Mouse (Mus musculus): ENCODE data around the gene Uba7.

Gene Uba7

DNA sequence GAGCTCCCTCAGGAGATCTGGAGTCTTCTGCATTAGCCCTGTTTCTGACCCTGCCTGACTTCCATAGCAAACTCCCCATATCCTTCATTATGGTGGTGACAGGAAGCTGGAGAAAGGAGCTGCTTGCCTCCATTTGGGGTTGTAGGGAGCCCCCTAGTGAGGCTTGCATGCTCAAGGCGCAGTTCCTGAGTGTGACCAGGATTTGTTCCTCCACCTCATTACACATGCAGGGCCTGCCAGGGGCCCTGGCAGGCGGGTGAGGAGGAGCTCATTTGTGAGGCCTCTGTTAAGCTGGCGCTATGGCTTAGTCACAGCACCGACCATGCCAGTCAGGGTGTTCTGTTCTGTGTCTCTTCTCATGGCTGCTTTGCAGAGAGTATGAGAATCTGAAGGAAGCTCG, 13.4 kb upstream of the Uba7 start:
- DNase-seq (ENCODE audit: low spot score in 2 of 2) = peak; percentile 59 to 69

DNA sequence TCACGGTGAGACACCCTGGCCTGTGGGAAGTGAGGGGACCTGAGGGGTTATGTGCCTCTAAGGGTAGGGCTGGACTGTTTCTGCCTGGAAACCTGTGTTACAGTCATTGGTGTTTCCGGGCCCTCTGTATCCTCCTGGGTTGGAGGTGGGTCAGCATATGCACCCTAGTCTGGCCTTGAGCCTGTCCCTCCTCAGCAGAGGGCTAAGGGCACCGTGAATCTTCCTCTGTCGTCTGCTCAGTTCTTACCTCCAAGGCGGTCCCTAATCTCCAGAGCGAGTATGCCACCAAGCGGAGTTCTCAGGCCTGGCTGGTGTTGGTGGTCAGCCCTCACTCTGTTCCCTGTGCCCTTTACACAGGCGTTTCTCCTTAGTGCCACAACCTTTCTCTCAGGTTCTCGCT, 12.4 kb upstream of the Uba7 start:
- DNase-seq (ENCODE audit: low spot score in 2 of 2) = no peak

DNA sequence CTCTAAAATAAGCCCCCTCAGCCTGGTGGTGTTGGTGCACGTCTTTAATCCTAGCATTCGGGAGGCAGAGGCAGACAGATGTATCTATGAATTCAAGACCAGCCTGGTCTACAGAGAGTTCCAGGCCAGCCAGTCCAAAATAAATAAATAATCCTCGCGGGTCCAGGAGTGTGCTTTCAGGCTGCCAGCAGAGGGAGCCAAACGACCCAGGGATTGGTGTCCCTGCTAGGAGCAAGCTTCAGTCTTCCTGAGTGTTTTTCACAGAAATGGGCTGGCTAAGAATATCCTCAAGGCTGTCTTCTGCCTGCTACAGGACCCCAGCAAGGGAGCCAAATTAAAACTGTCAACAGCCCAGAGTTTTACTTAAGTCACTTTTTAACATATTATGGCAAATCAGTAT, 11.6 kb upstream of the Uba7 start:
- peak in 1 of 2 experiments; percentile 58 for DNase-seq (ENCODE audit: low spot score in 2 of 2)

DNA sequence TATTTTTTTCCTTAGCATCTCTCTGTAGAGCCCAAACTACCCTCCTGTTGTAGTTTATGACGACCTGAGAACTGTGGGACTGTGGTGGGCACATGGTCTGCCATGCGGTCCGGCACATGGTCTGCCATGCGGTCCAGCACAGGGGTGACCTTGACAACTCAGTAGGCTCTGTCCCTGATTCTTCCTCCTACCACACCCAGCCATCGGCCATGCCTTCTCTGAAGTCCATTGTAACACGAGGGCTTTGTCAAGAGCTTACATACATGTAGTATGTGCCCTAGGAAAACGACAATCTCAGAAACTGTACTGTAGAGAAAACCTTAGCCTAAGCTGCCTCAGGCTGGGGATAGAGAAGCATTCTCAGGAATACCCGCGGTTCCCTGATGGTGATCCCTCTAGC, 10.6 kb upstream of the Uba7 start:
- no peak for DNase-seq (ENCODE audit: low spot score in 2 of 2)

DNA sequence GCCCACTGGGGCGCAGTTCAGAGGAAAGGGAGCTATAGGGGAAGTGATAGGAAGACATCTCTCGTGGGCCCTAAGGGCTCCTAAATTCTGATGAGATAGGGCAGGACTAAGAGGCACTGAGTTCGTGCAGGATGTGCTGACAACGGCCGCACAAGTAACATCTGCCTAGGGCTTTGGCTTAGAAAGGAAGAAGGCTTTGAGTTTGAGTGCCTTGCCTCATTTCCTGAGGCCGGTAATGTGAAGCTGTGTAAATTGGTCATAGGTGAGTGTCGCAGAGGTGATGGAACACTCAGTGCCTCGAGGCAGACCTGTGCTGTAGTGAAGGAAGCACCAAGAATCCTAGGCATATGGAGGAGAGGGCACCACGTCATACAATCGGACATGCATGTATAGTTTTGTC, 8.6 kb upstream of the Uba7 start:
- no peak for DNase-seq (ENCODE audit: low spot score in 2 of 2)

DNA sequence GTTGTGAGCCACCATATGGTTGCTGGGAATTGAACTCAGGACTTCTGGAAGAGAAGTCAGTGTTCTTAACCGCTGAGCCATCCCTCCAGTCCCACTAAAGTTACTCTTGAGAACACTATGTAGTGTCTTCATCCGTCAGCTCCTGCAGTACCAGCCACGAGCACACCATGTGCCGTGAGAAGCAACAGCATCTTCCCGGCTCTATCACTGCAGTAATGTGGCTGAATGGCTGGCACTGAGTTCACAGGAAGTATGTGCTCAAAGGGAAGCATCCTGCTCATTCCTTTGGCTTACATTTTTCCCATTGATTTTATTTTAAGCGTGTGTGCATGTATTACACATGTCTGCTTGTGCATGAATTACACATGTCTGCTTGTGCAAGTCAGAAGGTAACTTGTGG, 7.9 kb upstream of the Uba7 start:
- DNase-seq (ENCODE audit: low spot score in 2 of 2) = no peak

DNA sequence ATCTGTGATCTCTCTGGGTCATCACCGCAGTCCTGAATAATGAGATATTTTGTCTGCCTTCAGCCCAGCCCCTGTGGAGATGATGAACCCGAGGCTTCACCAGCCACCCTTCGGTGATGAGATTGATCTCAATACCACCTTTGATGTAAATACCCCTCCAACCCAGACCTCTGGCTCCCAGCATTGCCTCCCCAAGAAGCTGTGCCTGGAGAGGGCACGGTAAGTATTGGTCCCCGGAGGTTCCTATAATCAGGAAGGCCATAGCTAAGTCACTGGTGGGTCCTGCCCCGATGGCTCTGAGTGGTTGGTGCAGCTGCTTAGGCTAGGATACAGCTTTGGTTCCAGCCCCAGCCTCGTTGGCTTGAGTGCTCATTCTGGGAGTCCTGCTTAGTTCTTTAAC, 6.8 kb upstream of the Uba7 start:
- DNase-seq (ENCODE audit: low spot score in 2 of 2) = no peak

DNA sequence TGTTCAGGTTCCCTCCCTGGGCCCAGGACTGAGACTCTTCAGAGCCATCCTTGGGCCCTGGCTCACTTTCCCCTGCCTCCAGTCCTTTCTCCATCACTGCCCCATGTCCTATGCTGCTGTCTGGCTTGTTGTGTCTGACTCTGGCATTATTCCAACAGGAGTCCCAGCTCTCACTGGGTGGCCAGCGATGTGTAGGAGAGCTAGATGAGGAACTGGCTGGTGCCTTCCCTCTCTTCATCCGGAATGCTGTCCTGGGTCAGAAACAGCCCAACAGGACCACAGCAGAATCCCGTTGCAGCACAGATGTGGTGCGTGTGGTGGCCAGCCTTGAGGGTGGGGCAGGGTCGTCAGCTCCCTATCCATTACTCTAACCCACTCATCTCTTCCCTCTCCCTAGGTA, 5.0 kb upstream of the Uba7 start:
- DNase-seq (ENCODE audit: low spot score in 2 of 2) = no peak

DNA sequence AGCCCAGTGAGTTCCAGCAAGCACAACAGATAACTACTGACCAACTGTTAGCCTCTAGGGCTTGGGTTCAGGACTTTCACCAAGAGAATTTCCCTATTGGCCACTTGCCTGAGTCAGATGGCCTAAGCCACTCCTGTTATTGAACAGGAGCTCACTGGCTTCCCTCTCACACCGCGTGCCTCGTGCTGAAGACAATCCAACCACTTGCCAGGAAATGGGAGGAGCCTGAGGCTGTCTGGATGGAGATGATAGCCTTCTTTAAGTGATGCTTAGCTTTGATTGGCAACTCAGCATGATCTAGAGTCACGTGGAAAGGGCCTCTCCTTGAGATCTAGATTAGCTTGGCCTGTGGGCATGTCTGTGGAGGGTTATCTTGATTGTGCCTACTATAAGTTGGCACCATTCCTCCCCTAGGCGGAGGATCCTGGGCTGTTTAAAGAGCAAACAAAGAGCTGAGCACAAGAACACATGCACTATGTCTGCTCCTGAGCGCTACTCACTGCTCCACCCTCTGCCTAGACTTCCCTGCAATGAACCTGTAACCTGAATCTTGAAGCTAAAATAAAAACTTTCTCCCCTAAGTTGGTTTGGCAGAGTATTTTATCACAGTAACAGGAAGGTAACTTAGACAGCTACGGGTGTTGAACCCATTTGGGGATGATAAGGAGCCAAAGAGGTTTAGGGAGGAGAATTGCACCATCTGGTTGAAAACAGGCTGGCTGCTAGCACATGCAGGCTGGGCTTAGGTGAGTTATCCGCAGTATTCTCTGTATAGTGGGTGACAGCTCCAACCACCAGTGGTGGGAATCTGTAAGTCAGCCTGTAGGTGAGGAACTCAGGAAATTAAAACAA, 3.4 kb upstream of the Uba7 start:
- no peak for DNase-seq (ENCODE audit: low spot score in 2 of 2)

DNA sequence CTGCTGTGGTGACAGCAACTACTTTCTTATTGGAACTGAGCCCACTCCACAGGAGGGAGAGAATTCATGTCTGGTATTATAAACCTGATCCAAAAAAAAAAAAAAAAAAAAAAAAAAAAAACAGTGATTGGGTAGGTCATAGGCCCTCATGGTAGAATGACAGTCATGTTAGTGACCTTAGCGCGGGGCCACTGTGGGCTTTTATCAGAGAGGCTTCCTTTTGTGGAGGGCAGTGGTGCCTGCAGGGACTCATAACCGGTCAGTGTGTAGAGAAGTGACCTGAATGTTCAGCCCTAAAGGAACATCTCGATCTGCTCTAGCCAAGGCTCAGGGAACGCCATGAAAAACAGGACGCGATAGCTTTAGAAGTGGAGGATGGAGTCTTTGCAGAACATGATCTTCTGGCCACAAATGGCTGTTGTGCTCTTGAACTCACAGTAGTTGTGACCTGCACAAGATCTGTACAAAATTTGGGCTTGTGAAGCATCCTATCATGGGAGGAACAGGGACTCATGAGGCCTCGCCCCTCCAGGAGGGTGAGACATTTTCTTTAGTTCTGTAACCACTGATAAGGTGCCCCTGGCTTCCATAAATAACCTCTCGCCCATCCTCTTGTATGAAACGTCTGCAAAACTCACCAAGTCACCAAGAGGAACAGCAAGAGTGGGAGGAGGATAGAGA, 674 bp upstream of the Uba7 start:
- DNase-seq (ENCODE audit: low spot score in 2 of 2) = no peak

DNA sequence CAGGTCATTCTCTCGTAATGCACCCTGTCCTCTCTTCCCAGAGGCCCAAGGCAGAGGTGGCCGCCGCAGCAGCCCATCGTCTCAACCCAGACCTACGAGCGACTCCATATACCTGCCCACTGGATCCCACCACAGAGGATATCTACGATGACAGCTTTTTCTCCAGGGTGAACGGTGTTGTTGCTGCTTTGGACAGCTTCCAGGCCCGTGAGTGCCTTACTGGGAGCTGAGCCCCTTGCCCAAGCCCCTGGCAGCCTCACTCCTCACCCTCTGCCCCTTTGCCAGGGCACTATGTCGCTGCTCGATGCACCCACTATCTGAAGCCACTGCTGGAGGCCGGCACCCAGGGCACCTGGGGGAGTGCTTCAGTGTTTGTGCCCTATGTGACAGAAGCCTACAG, 3.5 kb downstream of the Uba7 start:
- DNase-seq (ENCODE audit: low spot score in 2 of 2) = no peak

DNA sequence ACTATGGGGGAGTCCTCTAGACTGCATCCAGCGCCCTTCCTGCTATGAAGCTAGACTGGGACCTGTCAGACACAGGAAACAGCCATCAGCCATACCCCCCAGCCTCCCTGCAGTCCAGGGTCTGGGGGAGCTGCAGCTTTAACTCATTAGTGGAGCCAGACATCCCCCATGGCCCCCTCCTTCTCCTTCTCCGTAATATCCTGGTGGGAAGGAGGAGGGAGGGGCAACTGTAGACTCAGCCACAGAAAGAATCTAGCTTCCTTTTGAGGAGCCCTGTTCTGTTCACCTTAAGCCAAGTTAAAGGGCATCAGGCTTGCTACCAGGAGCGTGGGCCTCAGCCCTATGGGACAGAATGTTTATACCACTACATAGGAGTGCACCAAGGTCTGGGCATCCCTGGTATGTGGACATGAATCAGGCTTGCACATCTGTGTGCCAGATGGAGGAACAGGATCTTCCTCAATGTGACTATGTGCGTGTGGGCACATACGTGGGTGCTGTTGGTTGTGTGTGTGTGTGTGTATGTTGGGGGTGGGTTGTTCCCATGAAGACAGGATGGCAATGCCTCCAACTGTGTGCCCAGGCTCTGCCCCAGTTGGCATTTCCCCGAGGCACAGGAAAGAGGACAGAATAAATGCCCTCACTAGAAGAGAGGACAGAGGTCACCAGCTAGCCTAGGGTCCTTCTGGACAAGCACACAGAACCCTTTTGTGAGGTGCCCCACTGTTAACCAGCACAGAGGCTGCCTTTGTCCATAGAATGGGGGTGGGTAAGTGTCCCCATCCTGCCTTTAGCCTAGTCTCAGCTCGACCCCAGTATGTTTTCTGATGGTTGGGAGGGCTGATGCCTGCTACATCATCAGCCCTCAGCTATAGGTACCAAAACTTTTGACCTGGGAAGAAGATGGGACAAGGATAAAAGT, 6.6 kb downstream of the Uba7 start:
- no peak for DNase-seq (ENCODE audit: low spot score in 2 of 2)

DNA sequence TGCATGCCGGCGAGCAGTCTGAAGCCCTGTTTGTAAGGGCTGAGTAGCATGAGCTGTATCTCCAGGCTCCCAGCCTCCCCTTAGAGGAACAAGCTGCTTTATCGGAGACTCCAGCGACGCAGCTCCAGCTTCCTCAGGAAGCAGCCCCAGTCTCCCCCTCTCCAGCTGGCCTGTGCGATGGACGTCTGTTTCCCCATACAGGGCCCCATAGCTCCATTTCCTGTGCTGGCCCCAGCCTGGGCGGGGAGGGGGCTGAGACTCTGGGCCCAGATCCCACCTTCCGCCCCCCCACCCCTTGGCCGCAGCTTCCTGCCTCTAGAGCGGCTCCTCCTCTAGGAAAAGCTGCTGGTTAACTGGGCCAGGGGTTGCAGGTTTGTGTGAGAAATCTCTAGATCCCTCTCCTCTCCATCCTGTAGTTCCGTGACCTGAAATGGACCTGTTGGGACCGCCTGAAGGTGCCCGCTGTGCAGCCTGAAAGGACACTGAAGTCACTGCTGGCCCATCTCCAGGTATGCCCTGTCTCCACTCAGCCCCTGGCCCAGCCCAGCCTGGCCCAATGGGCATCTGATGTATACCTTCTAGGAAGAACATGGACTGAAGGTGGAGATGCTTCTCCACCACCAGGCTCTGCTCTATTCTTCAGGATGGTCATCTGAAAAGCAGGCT, 7.5 kb downstream of the Uba7 start, which contains the start of gene Gm20661:
Gene Gm20661, plus strand, starts transcription at position 378 of the 666 bp plus-strand sequence.
- no peak for DNase-seq (ENCODE audit: low spot score in 2 of 2)

DNA sequence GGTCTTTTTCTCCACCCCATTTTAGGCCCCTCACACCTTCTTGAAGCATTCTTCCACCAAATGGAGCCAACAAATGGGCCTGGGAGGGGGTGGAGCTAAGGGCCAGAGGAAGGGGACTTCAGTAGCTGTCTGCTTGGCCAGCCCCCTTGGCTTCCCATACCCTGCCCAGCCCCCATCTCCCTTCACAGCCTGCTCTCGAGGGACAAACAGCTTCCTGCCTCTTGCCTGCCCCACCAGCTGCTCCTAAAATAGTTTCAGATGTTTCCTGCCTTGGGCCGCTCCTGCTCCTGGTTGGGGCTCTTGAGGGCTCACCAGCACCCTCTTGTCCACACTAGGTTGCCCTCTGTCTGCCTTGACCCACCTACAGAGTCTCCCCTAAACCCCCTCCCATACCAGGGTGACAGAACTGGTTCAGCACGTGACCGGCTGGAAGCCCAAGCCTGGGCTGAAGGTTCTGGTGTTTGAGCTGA, 8.2 kb downstream of the Uba7 start:
- no peak for DNase-seq (ENCODE audit: low spot score in 2 of 2)

DNA sequence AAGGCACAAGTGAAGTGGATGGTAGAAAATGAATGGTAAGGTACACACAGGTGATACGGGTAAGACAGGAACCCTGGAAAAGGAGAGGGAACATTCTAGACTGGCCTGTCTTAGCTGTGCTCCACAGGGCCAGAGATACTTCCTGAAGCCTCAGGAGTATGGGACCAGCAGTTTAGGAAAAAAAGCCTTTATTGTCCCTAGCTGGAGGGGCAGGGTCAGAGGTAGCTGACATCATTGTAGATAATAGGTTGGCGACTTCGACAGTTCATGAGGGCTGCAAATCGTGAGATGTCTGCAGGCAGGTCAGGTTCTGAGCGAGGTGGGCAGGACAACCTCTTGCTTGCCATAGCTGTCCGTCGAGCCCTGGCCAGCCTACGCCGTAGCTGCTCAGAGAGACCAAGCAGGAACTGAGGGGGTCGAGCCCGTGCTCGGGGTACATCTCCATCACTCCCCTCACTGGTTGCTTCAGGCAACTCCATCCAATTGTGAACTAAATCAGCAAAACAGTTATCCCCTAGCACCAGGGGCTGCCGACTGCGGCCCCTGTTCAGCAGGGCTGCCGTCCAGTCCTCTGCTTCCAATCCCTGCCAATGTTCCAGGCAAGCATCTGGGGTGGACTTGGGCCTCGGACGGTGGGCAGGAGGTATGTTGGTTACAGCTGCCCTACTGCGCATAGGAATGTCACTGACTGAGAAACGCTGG, 8.9 kb downstream of the Uba7 start:
- DNase-seq (ENCODE audit: low spot score in 2 of 2) = no peak

DNA sequence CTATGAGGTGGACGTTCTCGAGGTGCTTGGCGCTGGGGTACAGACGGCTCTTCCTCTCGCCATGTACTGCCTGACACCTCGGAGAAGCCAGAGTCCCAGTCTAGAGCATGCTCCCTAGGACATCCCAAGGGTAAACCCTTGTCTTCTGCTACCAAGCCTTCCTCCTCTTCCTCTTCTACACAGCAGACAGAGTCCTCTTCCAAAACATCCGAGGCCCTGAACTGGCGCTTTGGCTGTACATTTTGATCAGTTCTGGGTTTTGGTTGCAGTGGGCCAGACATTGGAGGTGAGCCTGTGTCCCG, 9.4 kb downstream of the Uba7 start:
- DNase-seq (ENCODE audit: low spot score in 2 of 2) = no peak

DNA sequence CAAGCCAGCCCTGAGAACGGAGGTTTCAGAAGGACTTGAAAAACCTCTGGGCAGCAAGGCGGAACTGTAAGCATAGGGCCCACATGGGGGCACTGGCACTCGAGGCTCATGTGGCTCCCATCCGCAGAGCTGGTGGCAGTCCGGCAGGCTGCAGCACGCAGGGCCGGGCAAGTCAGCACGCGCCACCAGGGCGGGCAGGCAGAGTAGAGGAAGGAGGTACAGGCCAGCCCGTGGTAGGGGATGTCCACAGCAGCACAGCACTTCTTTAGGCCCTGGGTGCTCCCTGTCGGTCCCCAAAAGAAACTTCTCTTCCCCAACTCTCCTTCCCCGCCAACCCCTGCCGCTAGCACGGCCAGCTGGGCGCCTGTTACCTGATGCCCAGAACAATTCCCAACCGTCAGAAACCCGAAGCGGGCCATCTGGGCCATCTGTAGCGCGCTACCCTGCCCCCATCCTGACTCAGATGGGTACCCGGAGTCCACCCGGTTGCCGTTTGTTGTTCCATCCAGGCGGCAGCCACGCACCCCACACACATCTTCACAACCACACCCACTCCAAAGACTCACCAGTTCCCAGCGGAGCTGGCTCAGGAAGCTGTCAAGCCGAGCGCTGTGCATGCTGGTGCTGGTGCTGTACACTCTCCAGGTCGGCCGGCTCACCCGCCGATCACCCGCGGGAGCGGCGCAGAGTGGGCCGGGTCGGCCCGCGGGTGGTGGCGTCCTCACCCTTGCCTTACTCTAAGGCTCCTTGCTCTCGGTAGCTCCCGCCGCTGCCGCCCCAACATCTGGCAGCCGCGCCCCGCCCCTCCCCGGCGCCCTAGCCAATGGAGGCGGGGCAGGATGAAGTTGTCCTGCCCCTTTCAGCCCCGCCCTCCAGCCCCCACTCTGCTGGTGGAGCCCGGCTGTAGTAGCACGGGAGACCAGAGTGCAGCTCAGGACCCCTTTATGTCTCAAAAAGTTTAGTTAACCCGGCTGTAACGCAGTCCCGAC, 10.1 kb downstream of the Uba7 start, which contains the start of gene Inka1:
Gene Inka1, minus strand, starts transcription at position 749 of the 989 bp plus-strand sequence.
- peak; percentile 77 to 78 for DNase-seq (ENCODE audit: low spot score in 2 of 2)

DNA sequence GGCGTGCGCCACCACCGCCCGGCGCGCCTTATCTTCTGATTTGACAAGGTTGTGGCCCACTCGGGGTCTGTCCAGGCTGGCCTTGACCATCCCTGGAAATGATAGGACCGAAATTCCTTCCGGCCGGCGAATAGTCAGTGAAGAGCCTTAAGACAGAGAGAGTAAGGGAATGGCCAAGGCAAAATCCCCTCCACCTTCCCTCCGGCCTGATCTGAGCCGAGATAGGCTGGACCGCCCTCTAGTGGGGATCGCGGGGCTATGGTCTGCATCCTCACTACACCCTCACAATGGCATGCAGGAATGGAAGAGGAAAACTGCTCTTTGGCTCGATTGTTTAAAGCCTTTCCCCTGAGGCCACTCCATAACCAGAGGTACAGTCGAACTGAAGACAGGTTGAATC, 11.1 kb downstream of the Uba7 start:
- DNase-seq (ENCODE audit: low spot score in 2 of 2) = peak in 1 of 2 experiments; percentile 43

DNA sequence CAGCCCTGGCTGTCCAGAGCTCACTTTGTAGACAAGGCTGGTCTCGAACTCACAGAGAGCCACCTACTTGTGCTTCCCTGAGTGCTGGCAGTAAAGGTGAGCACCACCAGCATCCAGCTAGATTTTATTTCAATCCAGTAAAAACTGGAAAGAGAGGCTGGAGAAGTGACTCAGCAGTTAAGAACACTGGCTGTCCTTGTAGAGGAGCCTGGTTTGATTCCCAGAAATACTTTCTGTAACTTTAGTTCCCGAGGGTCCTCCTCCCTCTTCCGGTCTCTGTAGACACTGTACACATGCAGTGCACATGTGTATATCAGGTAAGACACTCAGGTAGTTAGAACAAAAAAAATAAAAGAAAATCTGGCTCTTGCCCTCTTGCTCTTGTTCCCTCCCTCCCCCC, 12.6 kb downstream of the Uba7 start:
- no peak for DNase-seq (ENCODE audit: low spot score in 2 of 2)

DNA sequence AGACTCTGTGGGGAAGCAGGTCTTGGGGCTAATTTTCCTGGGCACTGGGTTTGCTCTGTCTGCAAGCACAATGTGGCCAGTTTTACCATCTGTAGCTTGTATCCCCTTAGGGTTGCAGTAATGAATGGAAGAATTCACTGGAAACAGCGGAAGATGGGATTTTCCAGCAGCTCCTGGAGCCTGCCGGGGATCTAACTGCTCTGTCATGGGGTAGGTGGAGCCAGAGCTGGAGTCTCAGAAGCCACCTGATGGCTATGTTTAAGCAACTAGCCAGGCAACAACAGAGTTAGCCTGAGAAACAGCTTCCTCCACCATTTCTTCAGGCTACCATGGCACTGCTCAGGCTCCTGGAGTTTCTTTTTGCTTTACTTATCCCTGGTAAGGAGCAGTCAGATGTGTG, 16.9 kb downstream of the Uba7 start, which contains the start of gene Cdhr4:
Gene Cdhr4, plus strand, starts transcription at position 301 of the 400 bp plus-strand sequence.
- DNase-seq (ENCODE audit: low spot score in 2 of 2) = no peak
